Mouse (Mus musculus) heart, embryonic 13.5 days (tissue): ENCODE measurements around the gene Bend4. TPM values are rescaled to one million over a fixed set of nuclear protein-coding genes. Genes with fewer than 3 reads are reported as not detected.

ENCODE experiments used
- ATAC-seq: fragments of 200-750 bp; cut with Nextera tagmentation; 2 replicates; pipeline ENCODE4 v1.8.0; 2017; ENCODE audit warnings: moderate TSS enrichment; ENCODE audit not compliant: insufficient number of reproducible peaks, low FRiP score, low TSS enrichment; ENCODE audit errors: extremely low read depth
- H3K27ac ChIP-seq: fragments of 300-500 bp; sonication (generic); replicated peaks from 2 replicates; pipeline ENCODE4 v1.5.1; 2015; ENCODE audit warnings: moderate library complexity, mild to moderate bottlenecking, inconsistent platforms
- H3K27me3 ChIP-seq: fragments of 300-500 bp; sonication (generic); replicated peaks from 2 replicates; pipeline ENCODE4 v1.6.1; 2015; ENCODE audit warnings: mild to moderate bottlenecking, inconsistent platforms
- H3K36me3 ChIP-seq: fragments of 300-500 bp; sonication (generic); 2 replicates; pipeline ENCODE4 v1.6.1; 2015; ENCODE audit warnings: mild to moderate bottlenecking, inconsistent platforms
- H3K4me1 ChIP-seq: fragments of 300-500 bp; sonication (generic); 2 replicates; pipeline ENCODE4 v1.6.1; 2015; ENCODE audit warnings: inconsistent platforms
- H3K4me2 ChIP-seq: fragments of 300-500 bp; sonication (generic); 2 replicates; pipeline ENCODE4 v1.6.1; 2015; ENCODE audit warnings: inconsistent platforms, mild to moderate bottlenecking, moderate library complexity
- H3K4me3 ChIP-seq: fragments of 300-500 bp; sonication (generic); 2 replicates; pipeline ENCODE4 v1.5.1; 2015; ENCODE audit warnings: moderate library complexity, mild to moderate bottlenecking, inconsistent platforms
- H3K9ac ChIP-seq: fragments of 300-500 bp; sonication (generic); 2 replicates; pipeline ENCODE4 v1.6.1; 2015; ENCODE audit warnings: inconsistent platforms, mild to moderate bottlenecking, moderate library complexity
- H3K9me3 ChIP-seq: fragments of 300-500 bp; sonication (generic); 2 replicates; pipeline ENCODE4 v1.6.1; 2016; ENCODE audit warnings: inconsistent platforms
- WGBS: fragments of 180-500 bp; shearing (Covaris S2); methylation state at CpG from one replicate; pipeline ENCODE4 v1.1.7; 2015; ENCODE audit warnings: mixed read lengths; 5-methylcytosine and 5-hydroxymethylcytosine counted together
- polyA plus RNA-seq: library from polyadenylated mRNA; unstranded; fragments of >200 nt; fragmentation: Nextera tagmentation; extraction: Ambion mirVana; gene quantifications from 2 replicates; pipeline ENCODE4 v1.2.1, GENCODE M21; 2015

Gene Bend4
- polyA plus RNA-seq, 1 experiment from 2014 or later = 13.9 TPM

- Histone ChIP-seq H3K4me3 (no peak overlapping the region), H3K36me3 (peaks cover 34% of the 10 kb centered on the region), H3K27me3 (no peaks in the 10 kb centered on the region), H3K9ac (no peak overlapping the region), H3K9me3 (no peaks in the 10 kb centered on the region), H3K27ac (peak overlapping the region; percentile 85; the same call in 1 of the 2 replicates), H3K4me1 (peaks cover 58% of the 10 kb centered on the region), H3K4me2 (no peak overlapping the region)
- ATAC-seq = no peak
- WGBS = 41% methylated on average over 7 of the region's 7 CpGs
These were observed 16.6 kb downstream of the Bend4 start for GRCm38 (mm10) chr5:67411475-67411874.

- Histone ChIP-seq H3K27ac (peak overlapping the region; percentile 85), H3K4me2 (peak overlapping the region; percentile 41), H3K9ac (0 out of 2 replicates have a peak overlapping the region, but pooled peaks have one; percentile 15), H3K9me3 (no peaks in the 10 kb centered on the region), H3K4me1 (peaks cover 51% of the 10 kb centered on the region), H3K4me3 (no peak overlapping the region), H3K27me3 (no peaks in the 10 kb centered on the region), H3K36me3 (peaks cover 40% of the 10 kb centered on the region)
- ATAC-seq = no peak; the same call in 1 of the 2 replicates
- WGBS = 9% methylated on average over 4 of the region's 4 CpGs
These were observed 17.7 kb downstream of the Bend4 start for GRCm38 (mm10) chr5:67410426-67410825.

GRCm38 (mm10) chr5:67408391-67408790 is 19.7 kb downstream of the Bend4 start:
- no peaks in the 10 kb centered on the region for H3K27me3 ChIP-seq
- WGBS = 59% methylated on average over 6 of the region's 6 CpGs
- H3K9ac ChIP-seq = no peak overlapping the region
- peak overlapping the region; percentile 85 for H3K27ac ChIP-seq
- peaks cover 43% of the 10 kb centered on the region for H3K36me3 ChIP-seq
- no peak for ATAC-seq
- H3K4me3 ChIP-seq = no peak overlapping the region
- H3K9me3 ChIP-seq = no peaks in the 10 kb centered on the region
- peaks cover 51% of the 10 kb centered on the region for H3K4me1 ChIP-seq
- 0 out of 2 replicates have a peak overlapping the region, but pooled peaks have one; percentile 11 for H3K4me2 ChIP-seq

- H3K36me3 ChIP-seq = peaks cover 55% of the 10 kb centered on the region
- H3K27ac ChIP-seq = no peak overlapping the region
- H3K4me1 ChIP-seq = peaks cover 29% of the 10 kb centered on the region
- H3K27me3 ChIP-seq = no peaks in the 10 kb centered on the region
- H3K9me3 ChIP-seq = no peaks in the 10 kb centered on the region
- H3K4me3 ChIP-seq = no peak overlapping the region
- no peak for ATAC-seq
- WGBS = 56% methylated on average over 9 of the region's 9 CpGs
- no peak overlapping the region for H3K4me2 ChIP-seq
- H3K9ac ChIP-seq = no peak overlapping the region
These were observed 23.2 kb downstream of the Bend4 start for GRCm38 (mm10) chr5:67404919-67405318.

GRCm38 (mm10) chr5:67404380-67404779 is 23.7 kb downstream of the Bend4 start:
- Histone ChIP-seq H3K27ac (no peak overlapping the region), H3K4me1 (peaks cover 23% of the 10 kb centered on the region), H3K9ac (no peak overlapping the region), H3K4me3 (no peak overlapping the region), H3K27me3 (no peaks in the 10 kb centered on the region), H3K36me3 (peaks cover 61% of the 10 kb centered on the region), H3K9me3 (no peaks in the 10 kb centered on the region), H3K4me2 (no peak overlapping the region)
- 81% methylated on average over 7 of the region's 7 CpGs for WGBS
- ATAC-seq = no peak

GRCm38 (mm10) chr5:67401612-67402011 is 26.5 kb downstream of the Bend4 start:
- Histone ChIP-seq H3K27me3 (no peaks in the 10 kb centered on the region), H3K4me3 (no peak overlapping the region), H3K4me1 (no peaks in the 10 kb centered on the region), H3K9me3 (no peaks in the 10 kb centered on the region), H3K9ac (no peak overlapping the region), H3K4me2 (no peak overlapping the region), H3K27ac (no peak overlapping the region), H3K36me3 (peaks cover 89% of the 10 kb centered on the region)
- WGBS = 72% methylated on average over 9 of the region's 9 CpGs
- ATAC-seq = no peak

GRCm38 (mm10) chr5:67400608-67401480 is 27.3 kb downstream of the Bend4 start:
- 82% methylated on average over 12 of the region's 12 CpGs for WGBS
- no peak overlapping the region for H3K9ac ChIP-seq
- H3K9me3 ChIP-seq = no peaks in the 10 kb centered on the region
- peaks cover 5% of the 10 kb centered on the region for H3K4me1 ChIP-seq
- no peak overlapping the region for H3K4me3 ChIP-seq
- ATAC-seq = no peak
- no peak overlapping the region for H3K4me2 ChIP-seq
- H3K36me3 ChIP-seq = peaks cover 90% of the 10 kb centered on the region
- no peaks in the 10 kb centered on the region for H3K27me3 ChIP-seq
- no peak overlapping the region for H3K27ac ChIP-seq

- no peaks in the 10 kb centered on the region for H3K9me3 ChIP-seq
- no peak for ATAC-seq
- WGBS = 89% methylated on average over 28 of the region's 28 CpGs
- no peaks in the 10 kb centered on the region for H3K27me3 ChIP-seq
- peaks cover 88% of the 10 kb centered on the region for H3K36me3 ChIP-seq
- no peak overlapping the region for H3K27ac ChIP-seq
- no peak overlapping the region for H3K4me3 ChIP-seq
- H3K9ac ChIP-seq = no peak overlapping the region
- H3K4me2 ChIP-seq = no peak overlapping the region
- peaks cover 13% of the 10 kb centered on the region for H3K4me1 ChIP-seq
These were observed 28.1 kb downstream of the Bend4 start for GRCm38 (mm10) chr5:67399876-67400607.

- H3K4me2 ChIP-seq = no peak overlapping the region
- no peak overlapping the region for H3K9ac ChIP-seq
- peaks cover 18% of the 10 kb centered on the region for H3K4me1 ChIP-seq
- H3K4me3 ChIP-seq = no peak overlapping the region
- no peaks in the 10 kb centered on the region for H3K9me3 ChIP-seq
- no peak overlapping the region for H3K27ac ChIP-seq
- no peak for ATAC-seq
- no peaks in the 10 kb centered on the region for H3K27me3 ChIP-seq
- 83% methylated on average over 14 of the region's 14 CpGs for WGBS
- H3K36me3 ChIP-seq = peaks cover 63% of the 10 kb centered on the region
These were observed 30.9 kb downstream of the Bend4 start for GRCm38 (mm10) chr5:67397186-67397585.

GRCm38 (mm10) chr5:67395211-67395851 is 32.8 kb downstream of the Bend4 start:
- Histone ChIP-seq H3K4me1 (peaks cover 18% of the 10 kb centered on the region), H3K4me3 (no peak overlapping the region), H3K9ac (no peak overlapping the region; the same call in 1 of the 2 replicates), H3K4me2 (peak overlapping the region; percentile 16; the same call in 1 of the 2 replicates), H3K27me3 (no peaks in the 10 kb centered on the region), H3K36me3 (peaks cover 62% of the 10 kb centered on the region), H3K9me3 (no peaks in the 10 kb centered on the region), H3K27ac (peak overlapping the region; percentile 53)
- WGBS = 54% methylated on average over 11 of the region's 11 CpGs
- no peak for ATAC-seq

- no peak overlapping the region for H3K4me2 ChIP-seq
- ATAC-seq = no peak
- no peaks in the 10 kb centered on the region for H3K9me3 ChIP-seq
- H3K4me1 ChIP-seq = peaks cover 18% of the 10 kb centered on the region
- no peak overlapping the region for H3K9ac ChIP-seq
- no peak overlapping the region for H3K27ac ChIP-seq
- WGBS = 79% methylated on average over 6 of the region's 6 CpGs
- H3K27me3 ChIP-seq = no peaks in the 10 kb centered on the region
- H3K36me3 ChIP-seq = peaks cover 48% of the 10 kb centered on the region
- H3K4me3 ChIP-seq = no peak overlapping the region
These were observed 34.2 kb downstream of the Bend4 start for GRCm38 (mm10) chr5:67393951-67394350.
